Mouse (Mus musculus) heart, postnatal 0 days (tissue): ENCODE measurements around the gene Parp1.

ENCODE experiments used
- CTCF ChIP-seq: IDR thresholded peaks from 2 replicates; pipeline ENCODE4 v1.5.1; 2016; ENCODE audit warnings: antibody characterized with exemption, control low read depth, low read depth
- EP300 ChIP-seq: IDR thresholded peaks from 2 replicates; pipeline ENCODE4 v1.6.1; 2016; ENCODE audit warnings: antibody characterized with exemption, low read depth

DNA sequence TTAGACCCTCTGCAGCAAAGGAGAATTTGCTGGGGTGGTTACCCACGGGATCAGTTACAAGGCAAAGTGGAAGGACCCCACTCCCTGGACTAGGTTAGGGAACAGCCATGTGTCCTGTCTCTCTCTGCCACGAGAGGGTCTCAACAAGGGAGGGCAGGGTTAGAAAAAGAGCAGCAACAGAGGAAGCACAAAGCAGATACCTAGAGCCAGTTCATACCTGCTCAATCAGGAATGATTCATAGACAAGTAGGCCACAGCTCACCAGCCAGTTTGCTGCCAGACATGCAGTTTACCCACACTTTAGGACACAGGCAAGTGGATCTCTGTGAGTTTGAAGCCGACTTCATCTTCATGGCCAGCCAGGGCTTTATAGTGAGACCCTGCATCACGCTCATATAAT, 963 bp upstream of the Parp1 start:
- TF ChIP-seq CTCF (no peak), EP300 (no peak)
